ENCODE assay signal across 7 mouse cellular contexts in the genomic region with DNA sequence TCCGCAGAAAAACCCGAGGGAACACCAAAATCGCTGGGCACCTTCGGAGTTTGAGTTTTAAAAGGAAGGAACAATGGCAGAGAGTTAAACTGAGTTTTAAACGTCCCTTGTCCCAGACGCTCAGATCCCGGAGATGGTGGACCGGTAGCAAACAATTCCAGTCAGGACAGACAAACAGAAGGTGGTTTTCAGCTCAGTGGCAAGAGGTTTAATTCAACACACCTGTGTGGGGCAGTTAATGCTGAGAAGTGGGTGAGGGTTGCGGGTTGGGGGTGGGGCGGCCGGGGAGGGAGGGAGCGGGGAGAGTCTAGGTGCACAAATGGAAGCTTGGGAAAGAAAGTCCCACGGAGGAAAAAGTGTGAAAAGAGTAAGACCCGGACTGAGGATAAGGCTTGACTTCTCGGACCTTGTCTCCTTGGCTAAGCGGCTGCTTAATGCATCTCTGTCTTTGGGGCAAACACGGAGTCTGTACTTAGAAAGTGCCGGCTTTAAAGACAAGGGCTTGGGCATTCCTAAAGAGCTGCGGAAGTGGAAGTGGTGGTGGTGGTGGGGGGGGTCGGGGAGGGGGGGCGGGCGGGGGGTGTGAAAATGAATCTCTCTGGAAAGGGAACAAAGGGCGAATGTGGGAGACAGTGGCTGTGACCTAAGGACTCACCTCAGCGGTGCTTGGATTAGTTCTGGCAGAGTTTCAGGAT. TPM values are rescaled to one million over a fixed set of nuclear protein-coding genes. Genes with fewer than 3 reads are reported as not detected.
DNase-seq lines count a peak whose midpoint lies in the region; ATAC-seq and TF ChIP-seq lines count a peak whose summit lies in the region.

No protein-coding gene starts in this region.

- no peak overlapping the region for H3K27ac ChIP-seq in forebrain, embryonic 16.5 days (ENCODE audit: low read length)
- no peak overlapping the region for H3K27ac ChIP-seq in liver, embryonic 15.5 days (replicated peaks)
- no peak overlapping the region for H3K27ac ChIP-seq in stomach, postnatal 0 days (replicated peaks)

- peaks cover 10% of the 10 kb centered on the region for H3K4me1 ChIP-seq in forebrain, embryonic 16.5 days (replicated peaks; ENCODE audit: control insufficient read depth, insufficient read depth, low read length)
- peaks cover 43% of the 10 kb centered on the region for H3K4me1 ChIP-seq in liver, embryonic 15.5 days (replicated peaks)
- H3K4me1 ChIP-seq in stomach, postnatal 0 days (replicated peaks; ENCODE audit: control insufficient read depth, insufficient read depth), result no peaks in the 10 kb centered on the region; the same call in 1 of the 2 replicates

- peak; percentile 32 for DNase-seq in retina, postnatal 1 day
- no peak for DNase-seq in retina, embryonic 14.5 days (ENCODE audit: low spot score)
- peak; percentile 53 for DNase-seq in stomach, postnatal 0 days (ENCODE audit: low spot score)
- DNase-seq in right cerebral cortex, adult 18-20 months, result no peak
- DNase-seq in T-cell, adult 2 months (ENCODE audit: low spot score), result no peak

- peak overlapping the region; percentile 36 for H3K9ac ChIP-seq in forebrain, embryonic 16.5 days (replicated peaks; ENCODE audit: low read depth, low read length)
- H3K9ac ChIP-seq in liver, embryonic 15.5 days, result peak overlapping the region; percentile 45
- H3K9ac ChIP-seq in stomach, postnatal 0 days (ENCODE audit: low read length), result peak overlapping the region; percentile 59

- under 1% methylated on average over 23 of the region's 24 CpGs for WGBS in forebrain, embryonic 16.5 days
- WGBS in liver, embryonic 15.5 days (ENCODE audit: insufficient replicate concordance), result 1% methylated on average over 24 of the region's 24 CpGs
- WGBS in stomach, postnatal 0 days, result 3% methylated on average over 20 of the region's 24 CpGs

- peak overlapping the region; percentile 35 for H3K4me3 ChIP-seq in forebrain, embryonic 16.5 days (replicated peaks; ENCODE audit: low read length)
- peak overlapping the region; percentile 45 for H3K4me3 ChIP-seq in liver, embryonic 15.5 days (replicated peaks)
- peak overlapping the region; percentile 35 for H3K4me3 ChIP-seq in stomach, postnatal 0 days (ENCODE audit: low read depth, low read length)

- H3K27me3 ChIP-seq in forebrain, embryonic 16.5 days (replicated peaks; ENCODE audit: control insufficient read depth, insufficient read depth, low read length), result 0 out of 2 replicates have a peak, but pooled peaks cover 2% of the 10 kb centered on the region
- peaks cover 36% of the 10 kb centered on the region for H3K27me3 ChIP-seq in liver, embryonic 15.5 days
- no peaks in the 10 kb centered on the region for H3K27me3 ChIP-seq in stomach, postnatal 0 days (ENCODE audit: control insufficient read depth, insufficient read depth, low read length)

- TF ChIP-seq CTCF in stomach, postnatal 0 days (IDR thresholded peaks at IDR 0.05; ENCODE audit: low read depth), result no peak

- TF ChIP-seq EP300 in stomach, postnatal 0 days (optimal IDR thresholded peaks at IDR 0.05), result no peak

- peak overlapping the region; percentile 69 for H3K4me2 ChIP-seq in forebrain, embryonic 16.5 days (ENCODE audit: low read length)
- peak overlapping the region; percentile 77 for H3K4me2 ChIP-seq in liver, embryonic 15.5 days
- H3K4me2 ChIP-seq in stomach, postnatal 0 days (replicated peaks; ENCODE audit: low read depth), result peak overlapping the region; percentile 62

- no peaks in the 10 kb centered on the region for H3K9me3 ChIP-seq in forebrain, embryonic 16.5 days (ENCODE audit: control insufficient read depth, low read length)
- H3K9me3 ChIP-seq in liver, embryonic 15.5 days (replicated peaks), result no peaks in the 10 kb centered on the region
- H3K9me3 ChIP-seq in stomach, postnatal 0 days (ENCODE audit: control insufficient read depth, low read length), result no peaks in the 10 kb centered on the region

- no peaks in the 10 kb centered on the region for H3K36me3 ChIP-seq in forebrain, embryonic 16.5 days (ENCODE audit: control insufficient read depth, insufficient read depth)
- no peaks in the 10 kb centered on the region for H3K36me3 ChIP-seq in liver, embryonic 15.5 days (replicated peaks)
- H3K36me3 ChIP-seq in stomach, postnatal 0 days (ENCODE audit: control insufficient read depth, insufficient read depth, low read length), result no peaks in the 10 kb centered on the region

- ATAC-seq in forebrain, embryonic 16.5 days, result no peak
- no peak for ATAC-seq in liver, embryonic 15.5 days (ENCODE audit: insufficient read depth)
- ATAC-seq in stomach, postnatal 0 days (ENCODE audit: low FRiP score, low TSS enrichment), result 0 out of 2 replicates have a peak, but pooled peaks have one; percentile 25

RNA-seq across cellular contexts. Expression of gene Hist4h4, which starts 10.2 kb away (rescaled TPM):
- 0.62 and 0.81 TPM in 2 replicates for polyA plus RNA-seq in forebrain, embryonic 16.5 days (2015; fragmentation: Nextera tagmentation; extraction: Ambion mirVana)
- polyA plus RNA-seq in liver, embryonic 15.5 days (2015; fragmentation: Nextera tagmentation; extraction: Ambion mirVana), result 0.93 and 1.2 TPM in 2 replicates
- 0.59 and 0.68 TPM in 2 replicates for polyA plus RNA-seq in stomach, postnatal 0 days (2015; fragmentation: Nextera tagmentation; extraction: Ambion mirVana)

RNA-seq across cellular contexts. Expression of gene Gucy2c, which starts 12.4 kb away (rescaled TPM):
- 0.15 TPM in 1 of 2 replicates, not detected in the other for polyA plus RNA-seq in forebrain, embryonic 16.5 days (2015; fragmentation: Nextera tagmentation; extraction: Ambion mirVana)
- 0.26 and 0.37 TPM in 2 replicates for polyA plus RNA-seq in liver, embryonic 15.5 days (2015; fragmentation: Nextera tagmentation; extraction: Ambion mirVana)
- 2.0 and 2.5 TPM in 2 replicates for polyA plus RNA-seq in stomach, postnatal 0 days (2015; fragmentation: Nextera tagmentation; extraction: Ambion mirVana)

RNA-seq across cellular contexts. Expression of gene H2afj, which starts 14.1 kb away (rescaled TPM):
- polyA plus RNA-seq in forebrain, embryonic 16.5 days (2015; fragmentation: Nextera tagmentation; extraction: Ambion mirVana), result 107 and 113 TPM in 2 replicates
- 113 and 131 TPM in 2 replicates for polyA plus RNA-seq in liver, embryonic 15.5 days (2015; fragmentation: Nextera tagmentation; extraction: Ambion mirVana)
- 439 and 445 TPM in 2 replicates for polyA plus RNA-seq in stomach, postnatal 0 days (2015; fragmentation: Nextera tagmentation; extraction: Ambion mirVana)

RNA-seq across cellular contexts. Expression of gene BC049715, which starts 33.4 kb away (rescaled TPM):
- polyA plus RNA-seq in forebrain, embryonic 16.5 days (2015; fragmentation: Nextera tagmentation; extraction: Ambion mirVana), result 1.0 and 1.4 TPM in 2 replicates
- polyA plus RNA-seq in liver, embryonic 15.5 days (2015; fragmentation: Nextera tagmentation; extraction: Ambion mirVana), result 0.71 and 1.0 TPM in 2 replicates
- polyA plus RNA-seq in stomach, postnatal 0 days (2015; fragmentation: Nextera tagmentation; extraction: Ambion mirVana), result 0.46 and 0.96 TPM in 2 replicates

RNA-seq across cellular contexts. Expression of gene Wbp11, which starts 34.1 kb away (rescaled TPM):
- 79.2 and 82.3 TPM in 2 replicates for polyA plus RNA-seq in forebrain, embryonic 16.5 days (2015; fragmentation: Nextera tagmentation; extraction: Ambion mirVana)
- 49.0 and 51.6 TPM in 2 replicates for polyA plus RNA-seq in liver, embryonic 15.5 days (2015; fragmentation: Nextera tagmentation; extraction: Ambion mirVana)
- 39.8 and 42.8 TPM in 2 replicates for polyA plus RNA-seq in stomach, postnatal 0 days (2015; fragmentation: Nextera tagmentation; extraction: Ambion mirVana)

Comparison
In these comparisons a context has a peak if more than half of its experiments do, and no peak if none do; other contexts are left out.
1. DNase-seq: peak in retina, postnatal 1 day (single experiment) and stomach, postnatal 0 days (single experiment); none in retina, embryonic 14.5 days (single experiment), right cerebral cortex, adult 18-20 months (single experiment) and T-cell, adult 2 months (single experiment).
2. Peak in every context shown above with its lines, with median percentiles within 50 percentile points of each other: H3K4me2 ChIP-seq, H3K4me3 ChIP-seq and H3K9ac ChIP-seq.